In the genomic region with DNA sequence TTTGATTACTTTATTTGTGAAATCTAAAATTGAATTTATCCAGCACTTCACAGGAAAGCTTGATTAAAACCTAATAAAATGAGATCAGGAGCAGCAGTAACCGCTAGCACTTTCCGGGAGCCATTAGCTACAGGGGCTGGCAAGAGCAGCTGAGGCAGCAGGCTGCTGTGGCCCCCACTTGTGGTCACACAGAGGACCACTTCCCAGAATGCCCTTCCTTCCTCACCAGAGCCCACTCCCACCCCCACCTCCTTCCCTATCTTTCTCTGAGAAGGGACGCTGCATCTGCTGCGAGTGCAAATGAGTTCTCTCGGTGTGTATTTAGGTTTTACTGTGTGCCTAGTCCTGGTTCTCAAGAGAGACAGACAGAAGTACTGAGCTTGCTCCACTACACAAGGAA, we compare ENCODE assay signal across 33 mouse cellular contexts.
"Had no signal": no experiment of that assay in that cellular context is flagged by ENCODE, and none has a peak within 500 bp of the region (broad histone marks: within the 10 kb centered on the region; RNA-seq: fewer than 3 reads in every experiment).

No protein-coding gene starts in this region.

- H3K4me3 ChIP-seq: limb, embryonic 10.5 days; limb, embryonic 12.5 days; limb, embryonic 13.5 days; limb, embryonic 15.5 days; liver, embryonic 12.5 days; liver, embryonic 13.5 days; liver, embryonic 15.5 days; lung, embryonic 15.5 days; megakaryocyte, embryonic 14.5 days; midbrain, embryonic 10.5 days; midbrain, embryonic 12.5 days; midbrain, embryonic 13.5 days; midbrain, embryonic 15.5 days; myocyte; neural tube, embryonic 12.5 days; neural tube, embryonic 13.5 days had no signal

- H3K36me3 ChIP-seq: limb, embryonic 10.5 days; limb, embryonic 12.5 days; limb, embryonic 13.5 days; limb, embryonic 15.5 days; liver, embryonic 12.5 days; liver, embryonic 13.5 days; liver, embryonic 15.5 days; lung, embryonic 15.5 days; midbrain, embryonic 10.5 days; midbrain, embryonic 12.5 days; midbrain, embryonic 13.5 days; midbrain, embryonic 15.5 days; neural tube, embryonic 12.5 days; neural tube, embryonic 13.5 days had no signal

- ATAC-seq: liver, embryonic 12.5 days; liver, postnatal 0 days; lung, postnatal 0 days; midbrain, embryonic 13.5 days; midbrain, embryonic 15.5 days; midbrain, embryonic 16.5 days had no signal

- DNase-seq: left cerebral cortex, postnatal 4 days; liver; liver, embryonic 13.5 days; liver, postnatal 0 days; lung, adult 18-20 months; lung, adult 2 months; lung, embryonic 14.5 days; lung, postnatal 10 days; lung, postnatal 14 days; lung, postnatal 36 days; lung, postnatal 4 days; midbrain, embryonic 14.5 days had no signal

- H3K4me2 ChIP-seq: limb, embryonic 12.5 days; limb, embryonic 13.5 days; limb, embryonic 15.5 days; liver, embryonic 11.5 days; liver, embryonic 12.5 days; liver, embryonic 13.5 days; liver, embryonic 15.5 days; lung, embryonic 14.5 days; lung, embryonic 15.5 days; midbrain, embryonic 11.5 days; midbrain, embryonic 12.5 days; midbrain, embryonic 13.5 days; midbrain, embryonic 15.5 days; neural tube, embryonic 12.5 days; neural tube, embryonic 13.5 days had no signal

- H3K9ac ChIP-seq: limb, embryonic 12.5 days; limb, embryonic 13.5 days; limb, embryonic 15.5 days; liver, embryonic 12.5 days; liver, embryonic 13.5 days; liver, embryonic 14.5 days; liver, embryonic 15.5 days; liver, postnatal 0 days; lung, embryonic 14.5 days; lung, embryonic 15.5 days; midbrain, embryonic 12.5 days; midbrain, embryonic 13.5 days; midbrain, embryonic 15.5 days; neural tube, embryonic 12.5 days; neural tube, embryonic 13.5 days had no signal

- H3K9me3 ChIP-seq: limb, embryonic 10.5 days; limb, embryonic 12.5 days; limb, embryonic 13.5 days; limb, embryonic 15.5 days; liver, embryonic 12.5 days; liver, embryonic 13.5 days; liver, embryonic 15.5 days; lung, embryonic 15.5 days; megakaryocyte, embryonic 14.5 days; midbrain, embryonic 10.5 days; midbrain, embryonic 12.5 days; midbrain, embryonic 13.5 days; midbrain, embryonic 15.5 days; neural tube, embryonic 12.5 days; neural tube, embryonic 13.5 days had no signal

- H3K27ac ChIP-seq: limb, embryonic 10.5 days; limb, embryonic 12.5 days; limb, embryonic 13.5 days; limb, embryonic 15.5 days; liver, embryonic 12.5 days; liver, embryonic 13.5 days; liver, embryonic 14.5 days; liver, embryonic 15.5 days; lung, embryonic 15.5 days; macrophage; midbrain, embryonic 10.5 days; midbrain, embryonic 12.5 days; midbrain, embryonic 13.5 days; midbrain, embryonic 15.5 days; neural tube, embryonic 12.5 days; neural tube, embryonic 13.5 days had no signal

- H3K27me3 ChIP-seq: limb, embryonic 13.5 days; limb, embryonic 15.5 days; liver, embryonic 12.5 days; liver, embryonic 13.5 days; liver, embryonic 15.5 days; lung, embryonic 15.5 days; midbrain, embryonic 13.5 days; midbrain, embryonic 15.5 days; neural tube, embryonic 12.5 days had no signal

- H3K4me1 ChIP-seq: limb, embryonic 10.5 days; limb, embryonic 12.5 days; limb, embryonic 13.5 days; limb, embryonic 15.5 days; liver, embryonic 12.5 days; liver, embryonic 13.5 days; liver, embryonic 15.5 days; midbrain, embryonic 12.5 days; neural tube, embryonic 12.5 days had no signal
